Mouse (Mus musculus): ENCODE data around the gene Tfap2a.

GRCm38 (mm10) chr13:40729592-40730431, 8.4 kb downstream of the Tfap2a start:
- TF ChIP-seq CTCF (IDR thresholded peaks at IDR 0.05; ENCODE audit: low read depth) (no peak), EP300 (IDR thresholded peaks at IDR 0.05; ENCODE audit: low read depth) (no peak)

All from heart, postnatal 0 days (tissue).